Mouse (Mus musculus) thymus, adult 2 months (tissue): ENCODE measurements around the gene Ntng2.

Experiments used
- CTCF ChIP-seq: fragments of 200-500 bp; IDR thresholded peaks from 2 replicates; pipeline ENCODE4 v1.5.1; 2012; ENCODE audit warnings: mild to moderate bottlenecking, control low read depth, low read length, moderate library complexity, borderline replicate concordance; ENCODE audit not compliant: control insufficient read depth, poor library complexity, insufficient read depth; ENCODE audit errors: extremely low read depth
- POLR2A ChIP-seq: fragments of 200-500 bp; IDR thresholded peaks from 2 replicates; pipeline ENCODE4 v1.6.1; 2012; ENCODE audit warnings: mild to moderate bottlenecking, low read length, control low read depth, moderate library complexity; ENCODE audit not compliant: control insufficient read depth, poor library complexity, insufficient read depth; ENCODE audit errors: extremely low read depth

GRCm38 (mm10) chr2:29252059-29252598 is 676 bp downstream of the Ntng2 start:
- TF ChIP-seq CTCF: 0 out of 2 replicates have a peak, but pooled peaks have one; percentile 6
- TF ChIP-seq POLR2A: 0 out of 2 replicates have a peak, but pooled peaks have one; percentile 20
